Mouse (Mus musculus) embryonic facial prominence, embryonic 13.5 days (tissue): ENCODE data around the gene Pnpla2. TPM values are rescaled to one million over a fixed set of nuclear protein-coding genes. Genes with fewer than 3 reads are reported as not detected.

Source experiments
- ATAC-seq: fragments of 200-750 bp; cut with Nextera tagmentation; 2 replicates; pipeline ENCODE4 v1.8.0; 2017; ENCODE audit warnings: low read depth; ENCODE audit not compliant: insufficient number of reproducible peaks, insufficient read depth, low FRiP score, low TSS enrichment
- H3K27ac ChIP-seq: fragments of 300-500 bp; sonication (generic); 2 replicates; pipeline ENCODE4 v1.5.1; 2015; ENCODE audit warnings: moderate library complexity, mild to moderate bottlenecking, inconsistent platforms
- H3K27me3 ChIP-seq: fragments of 300-500 bp; sonication (generic); 2 replicates; pipeline ENCODE4 v1.6.1; 2015; ENCODE audit warnings: mild to moderate bottlenecking, inconsistent platforms
- H3K36me3 ChIP-seq: fragments of 300-500 bp; sonication (generic); 2 replicates; pipeline ENCODE4 v1.6.1; 2015; ENCODE audit warnings: mild to moderate bottlenecking, inconsistent platforms
- H3K4me1 ChIP-seq: fragments of 300-500 bp; sonication (generic); 2 replicates; pipeline ENCODE4 v1.6.1; 2015; ENCODE audit warnings: inconsistent platforms
- H3K4me2 ChIP-seq: fragments of 300-500 bp; sonication (generic); 2 replicates; pipeline ENCODE4 v1.6.1; 2015; ENCODE audit warnings: moderate library complexity, mild to moderate bottlenecking, inconsistent platforms
- H3K4me3 ChIP-seq: fragments of 300-500 bp; sonication (generic); 2 replicates; pipeline ENCODE4 v1.5.1; 2015; ENCODE audit warnings: mild to moderate bottlenecking, inconsistent platforms
- H3K9ac ChIP-seq: fragments of 300-500 bp; sonication (generic); 2 replicates; pipeline ENCODE4 v1.6.1; 2015; ENCODE audit warnings: mild to moderate bottlenecking, inconsistent platforms
- H3K9me3 ChIP-seq: fragments of 300-500 bp; sonication (generic); 2 replicates; pipeline ENCODE4 v1.6.1; 2016; ENCODE audit warnings: inconsistent platforms
- WGBS: fragments of 180-500 bp; shearing (Covaris S2); methylation state at CpG from one replicate; pipeline ENCODE4 v1.1.7; 2015; ENCODE audit warnings: mixed read lengths; 5-methylcytosine and 5-hydroxymethylcytosine counted together
- polyA plus RNA-seq: library from polyadenylated mRNA; unstranded; fragments of >200 nt; fragmentation: Nextera tagmentation; extraction: Ambion mirVana; gene quantifications from 2 replicates; pipeline ENCODE4 v1.2.1, GENCODE M21; 2015

Gene Pnpla2
- polyA plus RNA-seq, 1 experiment from 2014 or later: 13.4 TPM

DNA sequence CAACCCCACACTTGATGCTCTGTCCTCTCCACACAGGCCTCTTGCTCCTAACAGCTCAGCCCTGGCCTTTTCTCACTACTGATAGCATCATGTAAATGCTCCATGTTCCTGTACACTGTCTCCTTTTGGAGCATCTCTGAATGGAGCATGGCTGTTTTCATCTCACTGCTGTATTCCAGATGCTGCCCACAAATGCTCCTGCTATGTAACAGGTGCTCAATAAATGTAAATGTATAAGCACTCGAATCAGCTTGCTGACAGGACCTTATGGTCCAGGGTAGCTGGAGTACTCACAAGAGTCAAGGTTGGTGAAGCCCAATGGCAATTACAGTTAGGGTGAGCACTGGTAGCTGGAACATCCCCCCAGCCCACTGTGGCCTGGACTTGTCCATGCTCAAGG is 16.2 kb downstream of the Pnpla2 start:
- H3K4me1 ChIP-seq: peaks cover 56% of the 10 kb centered on the region
- WGBS: 92% methylated on average over 1 of the region's 1 CpGs

DNA sequence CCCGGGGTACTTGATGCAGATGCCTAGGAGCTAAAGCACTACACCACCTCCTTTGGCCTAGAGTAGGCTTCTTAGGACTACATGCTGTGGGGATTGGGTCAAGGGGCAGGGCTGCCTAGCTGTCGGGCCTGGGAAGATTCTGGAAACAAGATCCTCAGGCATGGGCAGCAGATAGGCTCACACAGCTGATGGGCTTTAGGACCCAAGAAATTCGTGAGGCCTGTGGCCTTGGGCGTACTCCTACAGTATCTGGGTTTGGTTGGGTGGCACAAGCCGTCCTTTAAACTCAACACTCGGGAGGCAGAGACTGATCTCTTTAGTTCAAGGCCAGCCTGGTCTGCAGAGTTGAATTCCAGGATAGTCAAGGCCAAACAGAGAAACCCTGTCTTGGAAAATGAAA is 17.2 kb downstream of the Pnpla2 start:
- peaks cover 57% of the 10 kb centered on the region for H3K4me1 ChIP-seq
- peaks cover 36% of the 10 kb centered on the region for H3K36me3 ChIP-seq
- WGBS: 77% methylated on average over 6 of the region's 6 CpGs

More for the DNA sequence above, 16.2 kb downstream of the Pnpla2 start:
- no peak overlapping the region for H3K4me2 ChIP-seq
- no peak overlapping the region for H3K4me3 ChIP-seq
- no peak for ATAC-seq
- peaks cover 36% of the 10 kb centered on the region for H3K36me3 ChIP-seq
- peaks cover 5% of the 10 kb centered on the region for H3K27me3 ChIP-seq
- H3K27ac ChIP-seq: no peak overlapping the region
- H3K9ac ChIP-seq: no peak overlapping the region
- no peaks in the 10 kb centered on the region for H3K9me3 ChIP-seq

DNA sequence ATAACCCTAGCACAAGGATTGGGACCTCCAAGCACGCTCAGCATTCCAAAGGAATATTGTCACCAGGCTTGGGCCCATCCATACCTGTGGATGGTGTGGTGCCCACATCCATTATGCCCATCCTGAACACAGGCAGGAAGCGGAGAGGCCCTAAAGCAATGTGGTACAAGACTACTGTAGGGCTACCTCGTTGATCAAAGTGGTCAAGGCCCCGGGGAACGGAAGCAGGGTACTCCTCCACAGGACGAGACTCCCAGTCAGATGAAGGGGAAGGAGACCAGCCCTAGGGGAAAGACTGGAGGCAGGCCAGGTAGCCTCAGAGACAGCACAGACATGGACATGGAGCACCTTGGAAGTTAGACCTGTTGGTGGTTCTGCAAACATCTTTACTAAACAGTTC is 17.8 kb downstream of the Pnpla2 start:
- no peak for ATAC-seq
- Histone ChIP-seq H3K4me1 (peaks cover 63% of the 10 kb centered on the region), H3K27ac (no peak overlapping the region), H3K4me3 (no peak overlapping the region), H3K36me3 (peaks cover 36% of the 10 kb centered on the region), H3K9ac (peak overlapping the region; percentile 32; the same call in 1 of the 2 replicates), H3K27me3 (no peaks in the 10 kb centered on the region), H3K4me2 (no peak overlapping the region), H3K9me3 (no peaks in the 10 kb centered on the region)
- WGBS: 86% methylated on average over 6 of the region's 6 CpGs

More for the DNA sequence above, 17.2 kb downstream of the Pnpla2 start:
- H3K9ac ChIP-seq: no peak overlapping the region
- no peak overlapping the region for H3K4me2 ChIP-seq
- no peak for ATAC-seq
- H3K27me3 ChIP-seq: no peaks in the 10 kb centered on the region
- H3K9me3 ChIP-seq: no peaks in the 10 kb centered on the region
- H3K4me3 ChIP-seq: no peak overlapping the region
- no peak overlapping the region for H3K27ac ChIP-seq

DNA sequence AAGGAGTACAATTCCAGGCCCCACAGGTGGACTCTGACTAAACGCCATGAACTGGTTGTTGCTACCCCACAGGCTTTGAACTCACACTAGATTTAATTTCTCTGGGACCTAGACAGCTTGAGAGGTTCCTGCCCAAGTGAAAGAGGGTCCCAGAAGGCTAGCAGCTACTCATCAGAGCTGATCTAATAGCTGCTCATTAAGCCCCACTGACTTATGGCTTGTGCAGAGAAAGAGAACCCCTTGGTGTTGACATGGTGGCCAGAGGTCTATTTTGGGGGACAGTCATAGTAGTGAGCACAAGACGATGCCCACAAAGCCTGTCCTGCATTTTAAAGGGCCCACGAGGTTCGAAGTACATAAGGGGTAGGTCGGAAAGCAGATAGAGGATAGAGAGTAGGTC is 19.2 kb downstream of the Pnpla2 start:
- 10% methylated on average over 5 of the region's 5 CpGs for WGBS
- Histone ChIP-seq H3K27me3 (no peaks in the 10 kb centered on the region), H3K27ac (no peak overlapping the region), H3K9ac (peak overlapping the region; percentile 82), H3K4me2 (peak overlapping the region; percentile 86), H3K36me3 (peaks cover 34% of the 10 kb centered on the region), H3K9me3 (no peaks in the 10 kb centered on the region), H3K4me3 (peak overlapping the region; percentile 78), H3K4me1 (peaks cover 57% of the 10 kb centered on the region)
- no peak for ATAC-seq

GRCm38 (mm10) chr7:141475011-141475804 is 20.2 kb downstream of the Pnpla2 start, which contains the start of the genes Polr2l and Tspan4:
Gene Polr2l, minus strand, starts transcription at chr7:141475132.
Gene Tspan4, plus strand, starts transcription at chr7:141475240.
- H3K36me3 ChIP-seq: peaks cover 24% of the 10 kb centered on the region
- peak within 1 kb of the TSS; percentile 90 for H3K27ac ChIP-seq
- no peaks in the 10 kb centered on the region for H3K9me3 ChIP-seq
- WGBS: under 1% methylated on average over 87 of the region's 87 CpGs
- H3K4me1 ChIP-seq: peaks cover 46% of the 10 kb centered on the region
- peak; percentile 74 for ATAC-seq
- no peaks in the 10 kb centered on the region; the same call in 1 of the 2 replicates for H3K27me3 ChIP-seq
- H3K4me3 ChIP-seq: peak within 1 kb of the TSS; percentile 78
- peak within 1 kb of the TSS; percentile 82 for H3K9ac ChIP-seq
- peak within 1 kb of the TSS; percentile 86 for H3K4me2 ChIP-seq

DNA sequence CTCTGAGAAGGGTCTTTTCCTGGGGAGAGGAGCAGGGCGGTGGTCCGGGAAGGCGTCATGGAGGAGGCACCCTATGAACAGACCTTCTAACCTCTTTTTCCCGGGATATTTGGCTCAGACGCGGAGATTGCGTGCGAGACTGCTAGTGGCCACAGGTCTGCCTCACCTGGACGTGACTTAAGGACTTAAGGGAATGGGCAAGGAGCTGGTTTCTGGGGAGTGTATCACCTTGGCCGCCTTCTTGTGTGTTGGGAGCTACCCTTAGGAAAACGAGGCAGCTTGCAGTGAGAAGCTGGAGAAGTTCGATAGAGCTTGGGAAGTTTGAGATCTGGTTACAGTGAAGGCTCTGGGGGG is 20.8 kb downstream of the Pnpla2 start:
- Histone ChIP-seq H3K4me1 (peaks cover 46% of the 10 kb centered on the region), H3K9me3 (no peaks in the 10 kb centered on the region), H3K36me3 (peaks cover 18% of the 10 kb centered on the region), H3K9ac (peak overlapping the region; percentile 82), H3K4me2 (peak overlapping the region; percentile 86), H3K4me3 (peak overlapping the region; percentile 78), H3K27me3 (no peaks in the 10 kb centered on the region; the same call in 1 of the 2 replicates), H3K27ac (peak overlapping the region; percentile 90)
- 1% methylated on average over 12 of the region's 12 CpGs for WGBS
- no peak for ATAC-seq

- Histone ChIP-seq H3K9me3 (no peaks in the 10 kb centered on the region), H3K4me3 (peak overlapping the region; percentile 78), H3K4me2 (peak overlapping the region; percentile 86), H3K9ac (peak overlapping the region; percentile 82), H3K27me3 (peaks cover 6% of the 10 kb centered on the region), H3K27ac (peak overlapping the region; percentile 90), H3K4me1 (peaks cover 52% of the 10 kb centered on the region), H3K36me3 (peaks cover 12% of the 10 kb centered on the region)
- peak; percentile 38; the same call in 1 of the 2 replicates for ATAC-seq
- WGBS: 0% methylated on average over 10 of the region's 17 CpGs
Observed at GRCm38 (mm10) chr7:141476226-141476980, 21.4 kb downstream of the Pnpla2 start.

DNA sequence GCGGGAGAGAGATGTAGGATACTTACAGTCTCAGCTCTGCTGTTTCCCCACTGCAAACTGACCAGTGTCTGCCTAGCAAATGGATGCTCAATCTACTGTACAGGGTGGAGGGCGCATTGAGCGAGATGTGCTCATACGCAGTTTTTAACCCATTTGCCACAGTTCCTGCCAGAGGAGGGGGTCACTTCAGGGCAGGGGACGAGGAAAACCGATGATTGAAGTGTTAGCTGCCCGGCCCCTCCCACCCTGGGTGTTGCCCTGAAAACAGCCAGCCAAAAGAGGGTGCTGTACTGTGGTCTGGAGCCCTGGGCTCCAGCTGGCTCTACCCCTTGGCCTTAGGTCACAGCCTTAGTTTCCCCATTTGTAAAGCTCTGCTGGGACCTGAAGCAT is 22.0 kb downstream of the Pnpla2 start:
- H3K4me1 ChIP-seq: peaks cover 57% of the 10 kb centered on the region
- H3K9me3 ChIP-seq: no peaks in the 10 kb centered on the region
- H3K27ac ChIP-seq: peak overlapping the region; percentile 90
- peak overlapping the region; percentile 86 for H3K4me2 ChIP-seq
- peaks cover 10% of the 10 kb centered on the region for H3K36me3 ChIP-seq
- peaks cover 12% of the 10 kb centered on the region for H3K27me3 ChIP-seq
- peak overlapping the region; percentile 78 for H3K4me3 ChIP-seq
- H3K9ac ChIP-seq: peak overlapping the region; percentile 82; the same call in 1 of the 2 replicates
- no peak for ATAC-seq
- 14% methylated on average over 7 of the region's 7 CpGs for WGBS

- Histone ChIP-seq H3K36me3 (peaks cover 2% of the 10 kb centered on the region), H3K4me3 (peak overlapping the region; percentile 78), H3K9ac (peak overlapping the region; percentile 27; the same call in 1 of the 2 replicates), H3K27ac (peak overlapping the region; percentile 90), H3K4me2 (peak overlapping the region; percentile 86), H3K4me1 (peaks cover 64% of the 10 kb centered on the region), H3K27me3 (peaks cover 19% of the 10 kb centered on the region), H3K9me3 (no peaks in the 10 kb centered on the region)
- 41% methylated on average over 4 of the region's 4 CpGs for WGBS
- ATAC-seq: no peak
Observed at GRCm38 (mm10) chr7:141477578-141478269, 22.7 kb downstream of the Pnpla2 start.

DNA sequence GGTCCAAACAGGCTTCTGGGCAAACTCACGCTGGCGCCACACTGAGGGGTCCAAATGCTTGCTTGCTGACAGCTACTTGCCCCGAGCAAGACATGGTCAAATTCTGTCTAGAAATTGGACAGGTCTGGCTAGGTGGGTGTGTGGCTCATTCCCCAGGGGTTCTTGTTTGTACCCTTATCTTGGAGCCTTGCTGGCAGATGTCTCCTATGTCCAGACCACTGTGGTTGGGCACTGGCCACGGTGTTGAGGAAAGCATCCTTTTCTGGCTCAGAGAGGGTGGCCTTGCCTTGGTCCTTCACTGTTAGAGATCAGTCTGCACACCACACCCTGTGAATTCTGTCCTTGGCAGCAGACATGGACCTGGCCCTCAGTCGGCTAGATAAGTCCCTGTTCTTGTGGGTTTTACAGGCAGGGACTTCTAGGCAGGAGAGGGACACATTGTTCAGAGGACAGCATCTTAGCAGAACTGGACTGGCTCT is 23.3 kb downstream of the Pnpla2 start:
- Histone ChIP-seq H3K4me2 (peak overlapping the region; percentile 86), H3K9ac (peak overlapping the region; percentile 27; the same call in 1 of the 2 replicates), H3K27me3 (peaks cover 25% of the 10 kb centered on the region), H3K4me3 (no peak overlapping the region), H3K4me1 (peaks cover 64% of the 10 kb centered on the region), H3K36me3 (no peaks in the 10 kb centered on the region), H3K27ac (peak overlapping the region; percentile 90), H3K9me3 (no peaks in the 10 kb centered on the region)
- 61% methylated on average over 5 of the region's 5 CpGs for WGBS
- ATAC-seq: no peak
